Mouse (Mus musculus) layer of hippocampus, postnatal 25 days (tissue): ENCODE data around the gene Rgs14. TPM values are rescaled to one million over a fixed set of nuclear protein-coding genes. Genes with fewer than 3 reads are reported as not detected.

ENCODE experiments used
- DNase-seq, 2 experiments: peaks; one replicate each; pipeline ENCODE4 v3.0.0; 2022; ENCODE audit warnings: mixed read lengths in 2 of 2, low spot score in 1 of 2; ENCODE audit errors: extremely low spot score in 1 of 2
- total RNA-seq, 2 experiments: library from RNA; stranded (reverse); gene quantifications; 2 replicates each; pipeline ENCODE4 v1.2.3; 2021

Rgs14 gene
- total RNA-seq, 2 experiments from 2014 or later: 94.5 to 98.2 TPM

DNA sequence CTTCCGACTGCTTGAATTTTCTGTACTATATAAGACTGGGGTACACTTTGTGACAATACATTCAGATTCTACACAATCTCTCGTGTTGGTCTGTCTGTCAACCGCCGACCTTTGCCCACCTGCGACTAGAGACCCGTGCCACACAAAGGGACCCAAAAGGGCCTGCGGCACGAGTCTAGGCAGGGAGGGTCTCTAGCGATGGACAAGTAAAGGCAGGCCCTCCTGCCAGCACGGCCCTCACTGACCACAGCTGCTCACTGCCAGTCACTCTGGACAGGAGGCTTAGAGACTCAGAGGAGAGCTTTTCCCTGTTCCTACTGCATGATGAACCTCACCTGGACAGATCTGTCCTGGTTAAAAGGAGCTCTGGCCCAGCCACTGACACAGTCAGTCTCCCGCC, 27.1 kb upstream of the Rgs14 start:
- no peak for DNase-seq

DNA sequence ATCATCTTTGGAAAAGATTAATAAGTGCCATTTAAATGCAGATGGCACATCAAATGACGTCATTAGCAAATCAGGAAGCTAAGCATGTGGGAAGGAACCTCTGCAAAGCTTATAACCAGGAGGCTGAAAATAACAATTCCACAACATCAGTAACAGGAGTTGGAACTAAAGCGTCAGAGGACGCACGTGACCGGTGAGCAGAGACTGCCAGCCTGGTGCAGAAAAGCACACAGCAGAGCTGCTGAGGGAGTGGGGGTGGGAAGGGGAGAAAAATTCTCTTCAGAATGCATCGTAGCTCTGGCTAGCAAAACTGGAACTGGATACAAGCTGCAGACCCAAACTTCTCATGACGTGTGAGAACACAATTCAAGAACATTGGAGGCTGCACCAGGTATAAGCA, 25.2 kb upstream of the Rgs14 start:
- DNase-seq: no peak

DNA sequence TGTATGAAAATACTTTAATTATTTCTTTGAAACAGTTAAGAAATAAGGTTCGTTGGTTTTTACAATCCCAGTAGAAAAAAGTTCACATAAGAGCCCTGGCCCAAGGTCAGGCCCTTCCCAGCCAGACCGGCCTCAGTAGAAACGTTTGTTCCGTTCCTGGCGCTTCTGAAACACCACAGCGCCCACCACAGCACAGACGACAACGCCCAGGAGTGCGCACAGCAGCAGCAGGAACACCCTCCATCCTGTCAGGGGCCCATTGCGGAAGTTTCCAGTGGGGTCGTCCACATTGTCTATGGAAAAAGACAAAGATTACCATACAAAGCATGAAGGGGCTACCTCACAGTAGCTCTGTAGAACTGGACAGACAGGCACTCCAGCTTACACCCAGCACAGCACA, 22.8 kb upstream of the Rgs14 start:
- DNase-seq: no peak

DNA sequence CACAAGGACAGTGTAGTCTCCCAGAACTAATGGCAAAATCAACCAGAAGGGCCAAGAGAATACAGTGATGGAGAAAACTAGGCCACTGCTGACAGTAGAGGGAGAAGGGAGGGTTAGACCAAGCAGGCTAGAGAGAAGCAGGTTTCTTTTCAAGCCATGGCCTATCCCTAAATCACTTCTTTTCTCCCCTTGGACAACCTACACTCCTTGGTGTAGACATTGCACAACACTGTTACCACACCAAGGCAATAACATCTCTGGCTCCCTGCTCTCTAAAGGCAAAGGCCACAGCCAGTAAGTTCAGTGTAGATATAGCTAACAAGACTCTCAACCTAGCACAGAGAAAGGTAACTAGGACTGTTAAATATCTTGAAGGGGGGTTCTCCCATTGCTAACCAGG, 8.4 kb upstream of the Rgs14 start:
- no peak for DNase-seq

DNA sequence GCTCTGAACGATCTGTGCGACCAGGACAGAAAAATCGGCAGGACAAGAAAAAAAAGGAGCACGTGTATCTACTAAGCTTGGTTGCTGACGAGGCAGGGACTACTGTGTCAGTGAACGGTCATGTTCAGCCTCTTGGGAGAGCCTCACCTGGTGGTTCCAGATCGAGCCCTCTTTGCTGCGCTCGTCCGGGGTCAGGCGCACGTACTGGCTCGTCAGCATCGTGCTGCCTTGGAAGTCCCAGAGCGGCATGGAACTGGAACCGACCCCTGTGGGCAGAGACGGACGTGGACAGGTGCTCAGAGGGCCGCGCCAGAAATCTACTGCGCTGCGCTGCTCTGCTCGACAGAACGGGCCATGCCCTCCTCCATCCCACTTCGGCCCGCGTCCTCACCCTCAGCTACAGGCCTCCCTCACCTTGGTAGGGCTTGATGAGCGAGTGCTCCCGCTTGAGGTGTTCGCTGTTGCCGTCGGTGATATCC, 7.5 kb upstream of the Rgs14 start:
- DNase-seq: no peak

DNA sequence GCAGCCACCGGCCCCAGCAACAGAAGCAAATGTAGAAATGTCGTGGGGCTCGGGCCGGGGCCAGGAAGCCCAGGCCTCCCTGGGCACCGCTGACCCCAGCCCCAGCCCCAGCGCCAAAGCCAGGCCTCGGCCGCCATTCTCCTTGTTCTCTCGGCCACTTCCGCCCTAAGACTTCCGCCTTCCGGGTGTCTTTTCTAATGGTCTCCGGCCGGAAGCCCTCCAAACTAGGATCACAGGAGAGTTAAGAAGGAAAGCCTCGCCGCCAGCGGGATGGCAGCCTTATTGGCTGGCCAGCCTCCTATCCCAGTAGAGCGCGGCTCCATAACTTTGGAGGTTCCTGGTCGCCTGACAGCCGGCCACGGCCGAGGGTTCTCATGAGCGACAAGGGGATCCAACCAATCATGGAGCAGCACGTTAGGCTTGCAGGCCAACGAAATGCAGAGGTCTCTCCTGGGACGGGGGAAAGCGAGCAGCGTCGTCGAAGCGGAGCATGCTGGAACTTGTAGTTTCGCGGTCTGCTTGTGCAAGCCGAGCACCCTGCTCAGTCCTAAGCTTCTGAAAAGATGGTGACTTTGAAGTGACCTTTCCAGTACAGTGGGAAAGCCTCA, 7.0 kb upstream of the Rgs14 start, which contains the start of gene Lman2:
Gene Lman2, minus strand, starts transcription at position 331 of the 608 bp plus-strand sequence.
- DNase-seq: peak; percentile 76 to 89

DNA sequence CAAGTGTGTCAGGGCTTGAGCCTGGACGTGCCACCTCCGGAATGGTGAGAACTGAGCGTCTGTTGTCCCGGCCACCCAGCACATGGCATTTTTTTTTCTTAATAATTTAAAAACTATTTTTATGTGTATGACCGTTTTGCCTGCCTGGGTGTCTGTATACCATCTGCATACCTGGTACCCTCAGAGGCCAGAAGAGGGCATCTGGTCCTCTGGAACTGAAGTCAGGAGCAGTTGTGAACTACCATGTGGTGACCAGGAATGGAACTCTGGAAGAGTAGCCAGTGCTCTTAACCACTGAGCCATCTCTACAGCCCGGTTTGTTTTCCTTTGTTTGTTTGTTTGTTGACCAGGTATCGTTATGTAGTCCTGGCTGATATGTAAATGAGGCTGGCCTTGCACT, 1.1 kb upstream of the Rgs14 start:
- DNase-seq: no peak

DNA sequence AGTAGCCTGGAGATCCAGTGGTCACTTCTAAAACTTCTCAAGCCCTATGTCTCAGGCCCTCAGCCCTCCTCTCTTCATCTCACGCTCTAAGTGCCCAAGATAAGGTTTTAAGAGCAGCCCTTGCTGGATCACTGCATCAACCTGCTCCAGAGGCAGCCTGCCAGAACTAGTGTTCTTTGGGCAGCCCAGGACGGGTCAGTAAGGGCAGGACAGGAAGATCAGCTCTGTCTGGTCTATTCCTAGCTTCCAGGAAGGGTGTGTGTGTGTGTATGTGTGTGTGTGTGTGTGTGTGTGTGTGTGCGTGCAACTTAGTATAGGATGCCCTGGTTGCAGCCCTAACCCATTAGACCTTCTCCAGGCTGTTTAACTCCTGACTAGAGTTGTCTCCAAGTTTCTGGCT, 702 bp downstream of the Rgs14 start:
- DNase-seq: no peak

DNA sequence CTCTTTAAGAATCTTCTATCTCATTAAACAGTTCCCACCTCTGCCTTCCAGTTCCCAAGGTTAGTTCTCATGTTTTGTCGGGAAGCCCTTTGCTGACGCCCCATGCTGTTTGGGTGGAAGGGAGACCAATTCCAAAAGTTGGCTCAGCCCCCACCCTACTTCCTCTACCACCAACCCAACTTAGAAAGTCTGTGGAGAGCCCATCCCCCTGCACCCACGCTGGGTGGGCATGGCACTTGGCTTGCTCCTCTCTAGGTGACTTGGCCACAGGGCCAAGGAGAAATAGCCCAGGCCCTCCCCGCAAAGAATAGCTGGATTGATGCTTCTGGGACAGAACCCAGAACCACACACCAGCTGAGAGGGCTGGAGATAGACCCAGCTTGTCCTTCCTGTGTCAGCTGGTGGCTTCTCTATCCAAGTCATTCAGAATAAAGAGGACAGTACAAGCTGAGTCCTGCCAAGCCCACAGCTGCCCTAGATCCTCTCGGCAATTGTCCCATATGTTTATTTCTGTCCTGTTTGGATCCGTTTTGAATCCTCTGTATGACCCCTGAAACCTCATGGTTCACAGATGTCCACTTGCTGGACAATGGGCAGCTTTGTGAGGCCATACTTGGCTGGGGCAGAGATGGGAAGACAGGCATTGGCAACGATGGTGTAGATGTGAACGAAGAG, 1.6 kb downstream of the Rgs14 start:
- no peak for DNase-seq

DNA sequence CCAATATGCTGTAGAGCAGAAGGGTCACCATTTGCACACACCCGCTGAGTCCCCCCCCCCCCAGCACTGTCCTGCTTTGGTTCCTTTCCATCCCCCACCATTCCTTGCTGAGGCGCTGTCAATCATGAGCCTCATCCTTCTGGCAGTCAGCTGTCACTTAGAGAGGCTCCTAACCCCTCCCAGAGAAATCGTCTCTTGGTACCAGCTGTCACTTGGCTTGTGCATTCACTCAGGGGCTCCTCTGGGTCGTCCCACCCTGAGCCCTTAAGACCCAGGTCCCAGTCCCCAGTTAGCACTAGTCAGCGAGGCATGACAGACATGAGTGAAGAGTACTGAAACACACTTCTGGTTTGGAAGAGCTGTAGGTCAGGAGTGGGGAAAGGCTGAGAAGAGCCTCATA, 2.2 kb downstream of the Rgs14 start:
- no peak for DNase-seq

DNA sequence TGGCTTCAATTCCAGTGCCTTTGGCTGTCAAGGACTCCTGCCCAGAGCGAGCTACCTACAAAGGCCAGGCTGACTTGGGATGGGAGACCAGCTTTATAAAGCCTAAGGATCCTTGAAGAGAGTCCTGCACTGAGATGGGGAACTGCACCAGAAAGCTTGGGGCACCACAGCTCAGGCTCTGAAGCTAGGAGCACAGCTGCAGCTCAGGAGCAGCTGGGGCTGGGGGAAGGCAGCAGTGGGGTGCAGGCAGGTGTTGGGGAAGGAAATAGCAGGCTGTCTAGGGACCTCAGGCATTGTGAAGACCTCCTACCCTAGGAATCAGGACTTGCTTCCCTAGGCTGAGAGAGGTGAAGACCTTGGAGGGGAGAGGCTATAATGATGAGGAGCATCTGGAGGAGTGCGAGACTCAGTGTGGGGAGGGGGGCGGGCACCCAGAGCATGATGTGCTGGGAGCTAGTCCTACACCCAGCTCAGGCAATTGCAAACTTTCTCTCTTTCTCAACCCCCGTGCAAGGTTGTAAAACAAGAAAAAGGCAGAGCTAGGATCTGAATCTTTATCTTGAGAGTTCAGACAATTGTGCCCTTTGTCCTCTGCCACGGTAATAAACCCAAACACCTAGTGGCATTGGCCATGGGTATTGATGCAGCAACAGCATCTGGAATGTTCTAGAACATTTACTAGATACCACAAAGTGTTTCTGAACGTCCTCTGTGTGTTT, 4.8 kb downstream of the Rgs14 start:
- DNase-seq: no peak

DNA sequence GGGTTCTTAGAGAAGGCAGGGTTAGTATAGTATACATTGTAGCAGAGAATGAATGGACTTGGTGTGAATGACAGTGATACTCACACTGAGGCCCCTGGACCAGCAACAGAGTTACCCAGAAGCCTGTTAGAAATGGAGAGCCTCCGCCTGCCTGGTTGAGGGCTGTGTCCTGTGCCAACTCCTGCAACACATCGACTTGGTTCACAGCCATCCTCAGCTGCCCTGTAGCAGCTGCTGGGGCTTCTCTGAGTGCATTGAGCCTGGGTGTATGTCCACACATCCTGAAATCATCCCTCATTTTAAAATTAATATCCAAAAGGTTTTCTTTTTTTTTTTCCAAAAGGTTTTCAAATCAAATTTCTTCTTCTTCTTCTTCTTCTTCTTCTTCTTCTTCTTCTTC, 6.3 kb downstream of the Rgs14 start:
- DNase-seq: no peak

DNA sequence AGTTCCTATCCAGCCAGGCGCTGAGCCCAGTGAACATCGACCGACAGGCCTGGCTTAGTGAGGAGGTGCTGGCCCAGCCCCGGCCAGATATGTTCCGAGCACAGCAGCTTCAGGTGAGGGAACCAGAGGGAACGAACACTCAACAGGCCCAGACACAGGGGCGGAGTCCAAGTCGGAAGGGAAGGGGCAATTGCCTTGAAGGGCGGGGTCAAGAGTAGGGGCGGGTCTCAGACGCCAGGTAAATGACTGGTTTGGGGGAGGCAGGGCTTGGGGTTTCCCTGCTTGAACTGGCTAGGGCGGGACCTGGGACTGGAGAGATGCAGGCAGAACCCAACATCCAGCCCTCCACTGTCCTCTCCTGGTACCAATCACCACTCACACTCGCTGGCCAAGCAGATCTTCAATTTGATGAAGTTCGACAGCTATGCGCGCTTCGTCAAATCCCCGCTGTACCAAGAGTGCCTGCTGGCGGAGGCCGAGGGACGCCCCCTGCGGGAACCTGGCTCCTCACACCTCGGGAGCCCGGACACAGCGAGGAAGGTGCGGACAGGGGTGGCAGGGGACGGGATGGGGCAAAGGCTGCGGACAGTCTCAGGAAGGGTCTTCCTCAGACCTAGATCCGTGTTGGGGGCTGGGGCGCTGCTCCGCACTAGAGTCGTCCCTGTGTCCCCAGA, 9.5 kb downstream of the Rgs14 start:
- no peak for DNase-seq

DNA sequence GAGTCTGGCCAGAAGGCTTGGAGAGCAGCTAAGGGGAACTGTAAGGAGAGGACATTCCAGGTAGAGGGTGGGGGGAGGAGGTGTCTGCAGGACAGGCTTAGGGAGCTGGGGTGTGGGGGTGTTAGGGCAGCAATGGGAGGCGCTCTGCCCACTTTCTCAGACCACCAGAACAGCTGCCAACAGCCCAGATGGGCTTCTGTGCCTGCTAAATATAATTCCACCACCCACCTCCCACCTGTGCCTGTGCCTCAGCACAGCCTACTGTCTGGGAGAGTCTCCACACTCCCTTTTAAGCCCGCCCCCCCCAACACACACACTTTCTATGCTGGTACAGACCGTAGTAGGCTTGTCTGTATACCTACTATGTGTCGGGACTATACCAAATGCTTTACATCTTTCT, 12.3 kb downstream of the Rgs14 start:
- DNase-seq: peak; percentile 46 to 51

DNA sequence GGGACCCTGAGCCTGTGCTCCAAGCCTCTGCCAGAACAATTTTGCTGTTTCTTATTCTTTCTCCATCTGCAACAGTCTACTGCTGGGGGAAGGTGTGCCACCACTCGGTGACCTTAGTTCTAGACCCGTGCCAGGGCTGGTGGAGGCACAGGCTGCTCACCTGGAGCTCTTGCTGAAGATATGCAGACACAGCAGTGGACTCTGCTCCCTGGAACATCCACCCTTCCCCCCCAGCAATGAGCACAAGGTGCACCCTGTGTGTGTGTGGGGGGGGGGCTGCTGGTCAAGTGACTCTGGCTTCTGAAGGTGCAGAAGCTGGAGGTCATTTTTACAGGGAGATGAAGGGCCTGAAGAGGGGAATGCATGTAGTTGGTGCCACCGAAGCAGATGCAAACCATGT, 21.1 kb downstream of the Rgs14 start:
- DNase-seq: no peak

DNA sequence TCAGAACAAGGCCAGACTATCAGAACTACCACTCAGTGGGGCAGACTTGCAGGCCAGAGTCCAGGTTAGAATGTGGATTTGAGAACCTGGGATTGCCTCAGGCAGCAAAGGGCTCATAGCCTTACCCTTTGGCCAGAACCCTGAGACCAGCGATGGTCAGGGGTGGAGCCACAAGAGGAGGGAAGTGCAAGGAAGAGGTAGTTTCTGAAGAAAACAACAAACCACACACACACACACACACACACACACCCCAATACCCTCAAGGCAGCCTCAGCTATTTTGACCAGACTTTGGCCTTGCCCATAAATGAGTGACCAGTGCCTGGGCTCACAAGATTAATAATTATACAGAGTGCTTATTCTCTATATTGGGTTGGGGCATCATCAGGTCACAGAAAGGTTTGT, 22.1 kb downstream of the Rgs14 start:
- no peak for DNase-seq

DNA sequence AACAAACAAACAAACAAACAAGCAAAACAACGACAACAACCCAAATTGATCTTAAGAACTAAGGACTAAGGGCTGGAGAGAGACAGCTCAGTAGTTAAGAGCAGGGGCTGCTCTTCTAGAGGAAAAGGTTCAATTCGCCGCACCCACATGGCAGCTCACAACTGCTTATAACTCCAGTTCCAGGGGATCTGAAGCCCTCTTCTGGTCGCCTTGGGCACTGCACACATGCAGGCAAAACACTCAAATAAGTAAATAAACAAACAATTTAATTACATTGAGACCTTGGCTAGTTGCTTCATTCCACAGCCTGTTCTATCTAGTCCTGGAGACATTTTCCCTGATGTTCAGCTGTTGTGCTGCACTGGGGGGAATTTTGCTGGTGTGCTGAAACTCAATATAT, 23.4 kb downstream of the Rgs14 start:
- DNase-seq: no peak

DNA sequence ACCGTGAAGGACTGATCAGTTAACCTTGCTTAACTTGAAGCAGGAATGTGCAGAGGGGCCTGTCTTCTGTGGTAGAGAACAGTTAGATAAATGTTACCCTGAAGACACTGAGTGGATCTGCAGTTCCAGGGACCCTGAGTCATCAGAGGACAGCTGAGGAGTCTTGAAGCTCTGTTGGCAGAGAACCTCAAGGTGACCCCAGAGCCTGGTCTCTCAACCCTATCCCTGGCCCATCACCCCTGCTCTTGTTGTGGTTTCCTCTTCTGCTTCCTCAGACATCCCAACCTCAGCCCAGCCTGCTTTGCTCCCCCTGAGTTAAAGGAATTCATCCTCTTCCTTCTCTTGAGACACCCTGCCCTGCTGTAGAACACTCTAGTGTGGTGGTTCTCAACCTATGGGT, 28.6 kb downstream of the Rgs14 start, which contains the start of gene Slc34a1:
Gene Slc34a1, plus strand, starts transcription at position 100 of the 400 bp plus-strand sequence.
- DNase-seq: no peak

DNA sequence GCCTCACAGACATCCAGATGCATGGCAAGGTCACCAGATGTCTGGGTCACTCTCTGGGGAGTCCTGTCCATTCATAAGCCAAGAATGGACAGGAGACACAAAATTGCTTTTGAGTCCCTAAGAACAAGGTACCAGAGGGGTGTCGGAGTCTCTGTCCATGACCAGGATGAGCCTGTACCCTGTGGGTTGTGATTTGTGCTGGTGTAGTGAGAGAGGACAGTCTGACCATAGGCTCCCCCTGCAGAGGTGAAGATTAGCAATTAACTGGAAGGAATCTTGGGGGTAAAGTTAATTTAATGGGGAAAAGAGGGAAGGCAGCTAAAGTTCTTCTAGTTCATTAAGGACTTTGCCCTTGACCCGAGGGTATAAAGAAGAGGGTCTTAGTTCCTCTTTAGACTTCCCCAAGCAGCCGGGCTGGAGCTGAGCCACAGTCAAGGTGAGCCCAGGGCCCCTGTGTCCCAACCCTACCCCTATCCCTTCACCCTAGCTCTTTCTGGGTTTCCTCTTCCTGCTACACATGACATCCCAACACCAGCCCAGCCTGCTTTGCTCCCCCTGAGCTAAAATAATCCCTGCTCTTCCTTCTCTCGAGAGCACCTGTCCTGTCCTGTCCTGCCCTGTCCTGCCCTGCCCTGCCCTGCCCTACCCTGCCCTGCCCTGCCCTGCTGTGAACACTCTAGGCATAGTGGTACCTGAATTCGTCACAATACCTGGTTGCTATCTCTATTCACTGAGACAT, 29.9 kb downstream of the Rgs14 start:
- no peak for DNase-seq

DNA sequence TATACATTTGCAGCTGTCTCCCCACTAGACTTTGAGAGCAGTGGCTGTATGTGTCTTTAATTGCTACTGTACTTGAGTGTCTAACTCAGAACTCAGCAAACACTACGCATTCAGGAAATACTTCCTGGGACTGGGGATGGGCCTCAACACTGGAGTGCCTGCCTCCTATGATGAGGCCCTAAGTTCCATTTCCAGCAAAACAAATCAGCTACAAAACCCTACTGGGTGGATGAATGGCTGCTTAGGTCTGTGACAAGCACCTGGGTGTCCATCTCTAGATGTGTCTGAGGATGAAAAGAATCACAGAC, 30.5 kb downstream of the Rgs14 start:
- no peak for DNase-seq

DNA sequence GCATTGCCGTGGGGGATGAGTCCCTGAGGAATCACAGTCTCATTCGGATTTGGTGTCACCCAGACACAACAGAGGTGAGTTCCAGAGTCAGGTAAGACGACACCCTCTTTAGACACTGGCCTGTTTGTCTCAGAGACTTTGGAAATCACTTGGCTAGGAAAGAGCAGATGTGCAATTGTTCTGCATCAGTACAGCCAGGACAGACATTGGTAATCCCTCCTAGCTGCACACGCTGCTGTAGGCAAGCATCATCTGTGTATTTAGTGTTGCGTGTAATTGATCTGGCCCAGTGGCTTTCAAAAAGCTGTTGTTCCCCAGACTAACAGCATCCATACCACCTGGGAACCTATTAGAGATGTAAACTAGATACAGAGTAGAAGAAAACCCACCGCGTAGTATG, 33.7 kb downstream of the Rgs14 start:
- DNase-seq: no peak
